Mouse (Mus musculus): ENCODE measurements around the gene Gm12216.
"Not testable (repeated sequence)": the region's sequence is repeated elsewhere in the genome, so short reads cannot be mapped to it uniquely, and the experiment has no call there.

Gene Gm12216

DNA sequence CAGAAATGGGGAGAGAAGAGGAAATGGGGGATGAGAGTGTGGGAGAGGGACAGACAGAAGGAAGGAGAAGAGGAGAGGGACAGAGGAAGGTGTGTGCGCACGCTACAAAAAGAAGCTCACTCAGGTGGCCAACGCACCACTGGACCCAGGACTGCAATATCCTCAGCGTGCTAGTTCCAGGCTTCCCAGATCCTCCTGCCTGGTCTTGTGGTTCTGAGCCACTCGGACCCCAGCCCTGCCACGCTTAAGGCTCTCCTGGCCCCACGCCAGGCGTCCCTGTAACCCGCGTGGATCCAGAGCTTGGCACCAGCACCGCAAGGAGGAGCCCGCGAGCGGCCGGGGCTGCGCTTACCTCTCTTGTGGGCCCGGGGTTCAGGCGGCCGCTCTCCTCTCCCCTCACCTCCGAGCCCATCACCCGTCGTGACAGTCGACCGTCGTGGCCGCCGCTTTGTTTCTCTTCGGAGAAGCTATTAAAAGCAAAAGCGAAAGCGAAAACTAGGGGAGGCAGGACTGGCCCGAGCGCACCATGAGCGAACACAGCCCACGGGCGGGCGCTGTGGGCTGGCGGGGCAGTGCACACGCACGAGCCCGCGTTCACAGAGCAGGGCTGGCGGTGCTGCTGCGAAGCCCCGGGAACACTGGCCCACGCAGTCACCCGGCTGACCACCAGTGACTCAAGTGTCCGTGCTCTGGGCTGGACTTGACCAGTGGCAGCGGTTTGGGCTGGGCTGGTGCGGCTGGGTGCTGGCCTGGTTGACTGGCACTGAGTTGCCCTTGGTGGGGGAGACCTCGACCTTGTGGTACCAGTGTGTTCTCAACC is at the start of gene Gm12216:
Gm12216 (minus strand) TSS at position 496 of the 820 bp plus-strand sequence.
- peak in 1 of 2 experiments; percentile 34 for DNase-seq (ENCODE audit: low spot score in 2 of 2)

DNA sequence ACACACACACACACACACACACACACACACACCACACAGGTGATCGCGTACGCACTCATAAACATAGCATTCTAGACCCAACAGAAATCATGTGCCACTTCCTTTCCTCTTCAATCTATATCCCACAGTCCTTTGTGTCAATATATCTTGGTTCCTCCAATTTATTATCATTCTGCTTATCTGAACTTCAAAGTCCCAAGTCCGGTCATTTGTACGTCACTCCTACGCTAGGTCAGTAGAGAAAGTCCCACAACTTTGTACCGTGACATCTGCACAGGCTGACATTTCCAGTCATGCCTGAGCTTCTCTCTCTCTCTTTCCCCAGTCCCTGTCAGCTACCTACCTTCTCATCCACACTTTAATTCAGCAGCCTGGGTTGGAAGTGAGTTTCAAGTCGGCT is 49.6 kb upstream of the Gm12216 start:
- DNase-seq (ENCODE audit: low spot score in 2 of 2) = no peak

- no peak for DNase-seq (ENCODE audit: low spot score in 2 of 2)
Measured at GRCm38 (mm10) chr11:53904534-53904925, 45.5 kb upstream of the Gm12216 start.

DNA sequence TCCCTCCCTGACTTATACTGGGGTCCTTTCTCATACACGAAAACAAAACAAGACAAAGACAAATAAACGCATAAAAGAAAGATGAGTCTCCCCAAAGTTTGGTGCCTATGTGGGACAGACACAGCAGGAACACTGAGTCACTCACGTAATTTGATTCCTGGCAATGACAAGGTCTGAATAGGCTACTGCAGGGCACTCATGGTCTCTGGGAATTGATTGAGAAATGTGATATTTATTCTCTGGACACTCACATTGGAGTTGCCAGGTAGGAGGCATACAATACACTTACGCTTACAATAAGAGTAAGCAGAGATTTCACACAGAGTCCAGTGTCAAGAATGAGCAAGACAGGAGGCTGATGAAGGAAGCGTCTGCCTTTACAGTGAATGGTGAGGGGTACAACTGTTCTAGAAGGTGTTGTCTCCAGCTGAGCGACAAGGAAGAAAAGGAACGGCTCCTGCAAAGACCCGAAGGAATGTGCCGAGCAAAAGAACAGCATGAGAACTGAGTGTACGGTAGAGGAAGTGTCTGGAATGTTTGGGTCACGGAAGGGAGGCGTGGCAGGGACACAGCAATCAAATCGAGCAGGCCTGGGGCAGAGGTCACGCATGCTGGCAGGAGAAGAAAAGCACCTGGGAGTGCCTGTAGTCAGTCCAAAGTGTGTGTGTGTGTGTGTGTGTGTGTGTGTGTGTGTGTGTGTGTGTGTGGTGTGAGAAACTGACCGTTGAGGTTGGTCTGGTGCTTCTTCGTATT is 44.9 kb upstream of the Gm12216 start:
- no peak for DNase-seq (ENCODE audit: low spot score in 2 of 2)

DNA sequence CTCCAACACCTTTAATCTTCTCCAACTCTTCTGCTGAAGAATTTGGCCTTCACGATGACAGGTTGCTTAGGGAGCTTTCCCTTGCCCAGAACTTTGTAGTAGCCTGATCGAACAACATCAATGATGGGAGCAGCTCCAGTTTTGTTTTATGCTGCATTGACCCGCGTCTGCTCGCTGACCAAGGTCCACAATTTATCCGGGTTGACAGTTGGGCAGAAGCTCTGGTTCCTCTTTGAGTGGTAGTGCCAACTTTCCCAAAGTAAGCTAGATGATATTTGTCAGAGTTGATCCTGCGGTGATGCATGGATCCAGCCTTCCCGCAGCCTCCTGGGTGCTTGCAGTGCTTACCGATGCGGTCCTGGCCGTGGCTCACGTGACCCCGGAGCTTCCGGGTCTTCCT is 43.7 kb upstream of the Gm12216 start:
- no peak for DNase-seq (ENCODE audit: low spot score in 2 of 2)

DNA sequence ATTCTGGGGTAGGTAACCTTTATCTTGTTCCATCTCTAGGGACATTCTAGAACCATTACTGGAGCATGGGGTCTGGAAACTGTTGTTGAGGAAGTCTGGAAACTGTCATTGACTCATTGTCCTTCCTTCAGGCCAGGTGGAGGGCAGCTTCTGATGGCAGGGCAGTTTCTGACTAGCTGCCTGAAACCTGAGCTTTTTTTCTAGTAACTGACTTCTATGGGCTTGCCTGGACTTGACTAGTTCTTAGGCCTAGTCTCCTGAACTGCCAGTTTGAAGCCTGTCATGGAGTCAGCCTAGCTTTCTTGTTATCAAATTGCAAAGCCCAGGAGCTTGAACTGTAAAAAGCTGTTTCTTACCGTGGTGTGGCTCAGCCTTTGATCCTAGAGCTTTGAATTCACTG is 41.9 kb upstream of the Gm12216 start:
- no peak for DNase-seq (ENCODE audit: low spot score in 2 of 2)

GRCm38 (mm10) chr11:53899981-53900380 is 40.9 kb upstream of the Gm12216 start:
- DNase-seq (ENCODE audit: low spot score in 2 of 2) = no peak

DNA sequence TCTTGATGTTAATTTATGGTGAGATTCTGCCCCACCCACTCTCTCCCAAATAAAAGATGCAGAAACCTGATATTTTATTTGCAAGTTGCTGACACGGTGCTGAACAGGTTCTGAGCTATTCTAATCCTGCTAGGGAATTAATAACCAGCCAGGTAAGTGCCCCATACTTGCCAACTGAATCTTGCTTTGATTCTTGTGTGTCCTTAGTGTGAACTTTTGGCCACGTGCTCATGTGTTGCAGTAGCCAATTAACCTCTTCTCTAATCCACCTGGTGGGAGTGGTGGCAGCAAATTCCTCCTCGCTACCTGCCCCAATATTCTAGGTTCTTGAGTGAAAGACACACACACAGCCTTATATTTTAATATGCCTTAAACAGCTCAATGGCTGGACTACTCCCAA is 39.9 kb upstream of the Gm12216 start:
- DNase-seq (ENCODE audit: low spot score in 2 of 2) = no peak

DNA sequence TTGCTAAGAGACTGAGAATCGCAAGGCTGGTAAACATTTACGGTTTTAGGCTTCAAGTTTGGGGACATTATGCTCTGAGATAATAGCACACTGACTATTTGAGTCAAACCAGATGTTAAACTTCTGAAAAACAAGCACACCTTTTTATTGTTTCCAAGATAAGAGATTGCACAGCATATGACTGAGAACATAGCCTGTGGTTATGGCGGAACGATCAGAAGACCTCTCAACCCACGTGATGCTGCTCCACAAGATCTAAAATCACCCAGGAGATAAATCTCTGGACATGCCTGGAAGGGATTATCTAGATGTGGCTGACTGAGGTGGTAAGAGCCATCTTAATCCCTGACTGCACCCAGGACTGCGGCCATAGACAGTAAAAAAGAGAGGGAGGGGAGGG is 37.9 kb upstream of the Gm12216 start:
- no peak for DNase-seq (ENCODE audit: low spot score in 2 of 2)

GRCm38 (mm10) chr11:53893451-53893850 is 34.4 kb upstream of the Gm12216 start:
- no peak for DNase-seq (ENCODE audit: low spot score in 2 of 2)

GRCm38 (mm10) chr11:53892716-53893416 is 33.8 kb upstream of the Gm12216 start:
- DNase-seq (ENCODE audit: low spot score in 2 of 2) = peak; percentile 49 to 52

DNA sequence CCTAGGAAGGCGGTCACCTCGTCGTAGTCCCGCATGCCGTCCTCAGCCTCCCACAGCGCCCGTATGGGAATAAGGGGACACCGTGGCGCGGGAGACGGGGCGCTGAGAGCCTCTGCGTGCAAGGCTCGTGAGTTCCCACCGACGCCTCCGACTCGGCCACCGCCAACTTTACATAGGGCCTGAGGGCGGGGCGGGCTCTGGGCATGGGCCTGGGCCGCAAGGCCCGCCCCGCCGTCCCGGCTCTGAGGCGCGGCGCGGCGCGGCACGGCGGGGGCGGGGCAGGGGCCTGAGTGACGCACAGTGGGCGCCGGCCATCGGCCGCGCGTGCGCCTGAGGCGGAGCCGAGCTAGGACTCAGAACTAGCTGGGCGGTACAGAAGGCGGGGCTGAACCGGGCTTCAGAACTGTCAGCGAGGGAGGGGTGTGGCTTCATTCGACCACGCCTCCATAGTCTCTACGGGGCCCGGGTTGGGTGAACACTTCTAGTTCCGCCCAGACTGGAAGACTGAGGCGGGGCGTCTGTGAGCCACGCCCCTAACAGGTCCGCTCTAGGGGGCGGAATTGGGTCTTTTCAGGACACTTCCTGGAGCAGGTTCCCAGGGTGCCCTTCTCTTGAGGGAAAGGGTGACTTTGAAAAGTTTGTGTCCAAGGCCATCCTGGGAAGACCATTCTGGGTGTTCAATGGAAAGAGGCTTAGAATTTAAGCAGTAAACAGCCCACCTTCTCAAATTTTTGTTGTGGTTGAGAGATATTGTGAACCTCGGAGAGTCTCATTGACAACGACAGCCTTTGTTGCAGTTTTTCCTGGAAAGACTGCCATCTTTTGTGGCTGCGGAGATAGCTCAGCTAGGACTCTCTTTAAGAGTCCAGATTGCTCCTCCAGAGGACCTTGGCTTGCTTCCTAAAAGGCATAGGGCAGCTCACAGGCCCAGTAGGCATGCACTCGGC is 32.7 kb upstream of the Gm12216 start, which contains the start of gene Slc22a5:
Slc22a5 (minus strand) TSS at position 156 of the 947 bp plus-strand sequence.
- peak; percentile 96 for DNase-seq (ENCODE audit: low spot score in 2 of 2)

DNA sequence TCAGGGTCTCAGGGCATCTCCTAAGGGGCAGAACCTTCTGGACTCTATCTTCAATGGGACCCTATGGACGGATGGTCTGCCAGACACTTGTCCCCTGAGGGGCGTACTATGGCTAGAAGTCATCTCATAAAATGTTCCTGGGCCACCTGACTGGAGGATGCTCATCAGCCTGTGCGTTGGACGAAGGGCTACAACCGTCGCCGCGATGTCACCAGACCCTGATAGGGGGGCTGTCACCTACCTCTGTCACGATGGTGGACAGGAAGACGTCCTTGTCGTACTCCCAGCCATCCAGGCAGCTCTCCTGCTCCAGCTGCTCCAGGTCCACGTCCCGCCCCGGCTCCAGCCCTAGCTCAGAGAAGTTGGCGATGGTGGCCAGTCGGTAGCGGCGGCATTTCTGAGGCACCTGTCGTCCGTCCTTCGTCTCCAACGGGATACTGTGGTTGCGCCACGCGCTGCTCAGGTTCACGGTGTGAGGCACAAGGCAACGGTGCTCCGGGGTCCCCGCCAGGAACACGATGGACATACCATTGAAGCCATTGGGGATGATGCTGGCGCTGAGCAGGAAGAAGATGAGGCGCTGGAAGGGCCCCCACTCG is 31.9 kb upstream of the Gm12216 start:
- peak in 1 of 2 experiments; percentile 5 for DNase-seq (ENCODE audit: low spot score in 2 of 2)

DNA sequence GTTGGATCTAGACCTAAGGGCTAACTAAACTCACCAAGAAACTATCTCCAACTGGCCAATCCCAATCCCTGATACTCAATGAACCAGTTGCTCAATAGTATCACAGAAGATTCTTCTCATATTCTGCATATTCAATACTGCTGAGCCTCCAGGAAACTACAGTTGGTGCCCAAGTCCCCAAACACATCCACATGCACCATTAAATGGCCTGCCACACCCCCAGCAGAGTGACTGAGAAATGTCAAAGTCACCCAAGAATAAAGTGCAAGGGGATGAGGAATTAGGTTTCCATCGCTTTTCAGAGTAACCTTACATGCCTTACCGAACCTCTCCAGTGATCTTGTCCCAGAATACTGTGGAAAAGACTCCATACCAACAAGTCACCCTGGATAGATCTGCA is 31.2 kb upstream of the Gm12216 start:
- no peak for DNase-seq (ENCODE audit: low spot score in 2 of 2)

GRCm38 (mm10) chr11:53889091-53889645 is 30.1 kb upstream of the Gm12216 start:
- DNase-seq (ENCODE audit: low spot score in 2 of 2) = no peak

GRCm38 (mm10) chr11:53888242-53888641 is 29.2 kb upstream of the Gm12216 start:
- no peak for DNase-seq (ENCODE audit: low spot score in 2 of 2)

GRCm38 (mm10) chr11:53883287-53883686 is 24.2 kb upstream of the Gm12216 start:
- no peak for DNase-seq (ENCODE audit: low spot score in 2 of 2)

DNA sequence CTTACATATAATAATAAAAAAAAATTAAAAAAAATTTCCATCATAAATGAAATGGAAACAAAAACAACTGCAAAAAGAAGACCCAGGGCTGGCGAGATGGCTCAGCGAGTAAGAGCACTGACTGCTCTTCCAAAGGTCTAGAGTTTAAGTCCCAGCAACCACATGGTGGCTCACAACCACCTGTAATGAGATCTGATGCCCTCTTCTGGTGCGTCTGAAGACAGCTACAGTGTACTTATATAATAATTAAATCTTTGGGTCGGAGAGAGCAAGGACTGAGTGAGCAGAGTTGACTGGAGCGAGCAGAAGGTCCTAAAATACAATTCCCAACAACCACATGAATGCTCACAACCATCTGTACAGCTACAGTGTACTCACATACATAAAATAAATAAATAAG is 19.0 kb upstream of the Gm12216 start:
- not testable (repeated sequence) for DNase-seq (ENCODE audit: low spot score in 2 of 2)

DNA sequence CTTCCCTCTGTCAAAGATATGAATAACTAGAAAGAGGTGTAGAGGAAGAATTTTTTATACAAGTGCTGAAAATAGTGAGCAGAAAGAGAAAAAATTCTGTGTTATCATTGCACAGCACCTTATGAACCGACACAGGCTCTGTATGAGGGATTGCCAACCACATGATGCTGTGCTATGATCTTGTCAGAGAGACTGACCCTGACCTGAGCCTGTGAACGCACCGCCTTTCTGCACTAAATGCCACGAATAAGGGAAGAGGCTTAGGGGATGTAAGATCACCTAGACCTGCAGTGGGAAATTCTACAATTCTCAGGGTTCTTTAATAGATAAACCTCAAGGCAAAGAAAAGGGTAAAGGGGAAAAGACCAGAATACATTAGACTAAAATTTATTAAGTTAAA is 17.4 kb upstream of the Gm12216 start:
- no peak for DNase-seq (ENCODE audit: low spot score in 2 of 2)

DNA sequence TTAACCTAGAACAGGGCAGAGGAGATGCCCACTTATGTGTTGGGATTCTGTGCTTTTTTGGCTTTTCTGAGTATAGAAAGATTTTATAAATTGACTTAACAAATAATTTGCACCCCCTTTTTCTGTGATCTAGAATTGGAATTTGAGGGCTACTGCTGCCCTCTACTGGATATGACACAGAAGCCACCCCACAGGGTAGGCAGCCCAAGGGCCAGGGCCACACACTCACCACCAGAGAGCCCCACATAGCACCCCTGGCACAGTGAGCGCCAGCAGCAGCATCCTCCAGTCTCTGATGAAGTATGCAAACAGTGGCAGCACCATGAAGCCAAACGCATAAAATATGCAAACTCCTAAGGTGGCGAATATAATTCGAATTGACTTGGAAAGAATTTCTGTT is 15.7 kb upstream of the Gm12216 start:
- peak; percentile 20 to 55 for DNase-seq (ENCODE audit: low spot score in 2 of 2)

Data from thymus, postnatal 10 days (tissue).